Mouse (Mus musculus) c-Kit-positive CD71-positive TER-119-positive erythroid progenitor cells, embryonic 14.5 days (primary cell): ENCODE measurements around the gene Clec2g.
"Not testable (repeated sequence)": the region's sequence is repeated elsewhere in the genome, so short reads cannot be mapped to it uniquely, and the experiment has no call there.

Source experiments
- DNase-seq: peaks from one replicate; pipeline ENCODE4 v3.0.0-alpha.2; 2013; ENCODE audit warnings: low spot score

The Clec2g gene

GRCm38 (mm10) chr6:128971394-128972039 is 37.3 kb downstream of the Clec2g start:
- DNase-seq = no peak

GRCm38 (mm10) chr6:128972156-128972555 is 38.0 kb downstream of the Clec2g start:
- no peak for DNase-seq

GRCm38 (mm10) chr6:128972687-128973438 is 38.7 kb downstream of the Clec2g start:
- DNase-seq = no peak

GRCm38 (mm10) chr6:128973439-128973697 is 39.2 kb downstream of the Clec2g start:
- no peak for DNase-seq

GRCm38 (mm10) chr6:128974850-128975249 is 40.7 kb downstream of the Clec2g start:
- DNase-seq = not testable (repeated sequence)

GRCm38 (mm10) chr6:128976194-128976593 is 42.0 kb downstream of the Clec2g start:
- DNase-seq = no peak

- DNase-seq = not testable (repeated sequence)
These were observed 47.9 kb downstream of the Clec2g start for GRCm38 (mm10) chr6:128981951-128982541.

GRCm38 (mm10) chr6:128992337-128992736 is 58.2 kb downstream of the Clec2g start:
- no peak for DNase-seq

GRCm38 (mm10) chr6:128992753-128993152 is 58.6 kb downstream of the Clec2g start:
- DNase-seq = no peak

GRCm38 (mm10) chr6:128993221-128993620 is 59.0 kb downstream of the Clec2g start:
- no peak for DNase-seq

GRCm38 (mm10) chr6:128994336-128994735 is 60.2 kb downstream of the Clec2g start:
- DNase-seq = no peak

GRCm38 (mm10) chr6:128994742-128995141 is 60.6 kb downstream of the Clec2g start:
- DNase-seq = no peak

GRCm38 (mm10) chr6:128995250-128996053 is 61.3 kb downstream of the Clec2g start:
- no peak for DNase-seq

GRCm38 (mm10) chr6:128996054-128996767 is 62.0 kb downstream of the Clec2g start:
- DNase-seq = no peak

- DNase-seq = no peak
These were observed 62.7 kb downstream of the Clec2g start for GRCm38 (mm10) chr6:128996768-128997442.

- DNase-seq = no peak
These were observed 67.2 kb downstream of the Clec2g start for GRCm38 (mm10) chr6:129001392-129001791.

- DNase-seq = no peak
These were observed 74.4 kb downstream of the Clec2g start for GRCm38 (mm10) chr6:129008552-129008951.

GRCm38 (mm10) chr6:129009846-129010504 is 75.8 kb downstream of the Clec2g start:
- DNase-seq = not testable (repeated sequence)

GRCm38 (mm10) chr6:129010505-129010873 is 76.3 kb downstream of the Clec2g start:
- no peak for DNase-seq

GRCm38 (mm10) chr6:129012012-129012411 is 77.8 kb downstream of the Clec2g start:
- DNase-seq = not testable (repeated sequence)

- no peak for DNase-seq
These were observed 78.8 kb downstream of the Clec2g start for GRCm38 (mm10) chr6:129012966-129013365.
